Mouse (Mus musculus): ENCODE data around the gene Sptbn2.

The Sptbn2 gene

DNA sequence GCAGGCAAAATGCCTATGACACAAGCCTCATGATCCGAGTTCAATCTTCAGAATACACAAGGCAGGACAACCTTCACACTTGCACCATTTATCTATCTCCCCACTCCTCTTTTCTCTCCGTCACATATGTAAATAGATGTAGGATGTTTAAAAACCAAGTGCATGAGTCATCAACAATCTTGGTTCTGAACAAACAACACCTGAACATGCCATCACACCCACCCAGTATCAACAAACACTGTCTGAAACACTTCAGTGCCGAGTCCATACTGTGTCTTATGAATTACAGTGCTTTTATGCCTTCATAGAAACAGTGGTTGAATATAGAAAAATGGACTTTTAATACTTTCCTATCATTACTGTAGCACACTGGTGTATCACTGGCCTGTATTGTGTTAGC, 61.8 kb downstream of the Sptbn2 start:
- no peak for DNase-seq (ENCODE audit: low read depth in 1 of 2, low spot score in 2 of 2)

DNA sequence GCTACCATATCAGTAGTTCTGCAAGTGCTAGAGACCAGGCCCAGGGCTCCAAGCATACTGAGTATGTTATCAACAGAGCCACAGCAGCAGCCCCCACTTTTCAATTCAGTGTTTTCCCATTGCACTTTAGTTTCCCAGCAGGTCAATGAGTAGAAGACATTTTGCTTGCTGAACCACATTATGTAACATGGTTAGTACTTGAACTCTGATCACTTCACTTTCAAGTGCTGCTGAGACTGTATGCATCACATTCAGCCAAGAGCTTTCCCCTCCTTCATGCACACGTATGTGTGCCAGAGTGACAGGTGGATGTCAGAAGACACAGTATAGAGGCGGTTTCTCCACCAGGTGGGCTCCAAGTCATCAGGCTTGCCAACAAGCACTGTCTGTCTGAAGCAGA, 71.9 kb downstream of the Sptbn2 start:
- no peak for DNase-seq (ENCODE audit: low read depth in 1 of 2, low spot score in 2 of 2)

DNA sequence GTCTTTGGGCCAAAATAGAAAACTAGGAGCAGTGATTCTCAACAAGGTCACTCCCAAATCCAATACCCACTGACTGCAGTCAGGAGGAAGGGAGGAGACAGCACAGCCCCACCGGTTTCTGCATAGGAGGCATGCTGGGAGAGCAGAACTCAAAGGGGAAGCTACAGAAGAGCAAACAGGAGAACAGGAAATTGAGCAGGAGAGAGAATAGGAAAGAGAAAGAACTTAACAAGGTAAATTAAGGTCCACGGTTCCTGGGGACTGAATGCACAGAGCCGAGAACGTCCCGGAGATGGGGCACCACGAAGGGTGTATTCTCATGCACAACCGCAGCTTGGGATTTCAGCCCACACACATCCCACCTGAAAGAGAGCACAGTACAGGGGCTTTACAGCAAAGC, 74.2 kb downstream of the Sptbn2 start:
- no peak for DNase-seq (ENCODE audit: low read depth in 1 of 2, low spot score in 2 of 2)

DNA sequence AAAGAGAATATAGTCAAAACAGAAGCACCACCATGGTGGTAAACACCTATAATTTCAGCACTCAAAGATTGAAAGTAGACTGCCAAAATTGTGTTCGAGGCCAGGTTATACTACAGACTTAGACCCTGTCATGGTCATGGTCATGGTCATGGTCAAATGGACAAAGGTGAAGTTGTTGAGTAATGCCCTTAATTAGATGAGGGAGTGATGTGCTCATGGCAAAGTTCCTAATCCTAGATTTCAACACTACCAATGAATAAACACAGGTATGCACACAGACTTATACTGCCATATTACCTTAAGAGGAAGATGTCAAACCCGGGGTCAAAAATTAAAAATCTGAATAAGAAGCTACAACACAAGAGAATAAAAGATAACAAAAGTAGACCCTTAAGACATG, 75.3 kb downstream of the Sptbn2 start:
- no peak for DNase-seq (ENCODE audit: low read depth in 1 of 2, low spot score in 2 of 2)

DNA sequence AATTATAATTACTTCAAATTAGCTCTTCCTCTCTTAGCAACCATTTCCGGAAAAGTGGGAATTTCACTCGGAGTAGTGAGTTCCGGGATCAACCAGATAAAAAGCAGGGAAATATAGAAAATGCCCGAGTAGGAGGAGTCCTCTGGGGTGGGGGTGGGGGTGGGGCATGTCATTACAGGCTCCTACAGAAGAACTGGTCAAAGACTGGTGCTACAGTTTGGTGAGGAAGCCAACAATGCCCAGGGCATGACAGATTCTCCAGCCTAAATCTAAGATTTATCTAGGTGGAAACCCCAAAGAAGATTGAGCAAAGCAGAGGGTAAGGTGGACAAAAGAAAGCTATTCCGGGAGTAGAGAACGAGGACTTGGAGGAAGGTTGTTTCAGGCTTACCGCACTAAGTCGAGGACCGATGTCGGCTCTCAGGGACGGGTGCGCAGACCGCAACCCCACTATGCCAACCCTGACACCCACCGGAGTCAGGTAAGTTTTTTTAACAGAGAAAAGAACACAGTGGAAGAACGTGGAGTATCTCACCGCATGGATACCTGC, 82.4 kb downstream of the Sptbn2 start:
- DNase-seq (ENCODE audit: low read depth in 1 of 2, low spot score in 2 of 2) = no peak

DNA sequence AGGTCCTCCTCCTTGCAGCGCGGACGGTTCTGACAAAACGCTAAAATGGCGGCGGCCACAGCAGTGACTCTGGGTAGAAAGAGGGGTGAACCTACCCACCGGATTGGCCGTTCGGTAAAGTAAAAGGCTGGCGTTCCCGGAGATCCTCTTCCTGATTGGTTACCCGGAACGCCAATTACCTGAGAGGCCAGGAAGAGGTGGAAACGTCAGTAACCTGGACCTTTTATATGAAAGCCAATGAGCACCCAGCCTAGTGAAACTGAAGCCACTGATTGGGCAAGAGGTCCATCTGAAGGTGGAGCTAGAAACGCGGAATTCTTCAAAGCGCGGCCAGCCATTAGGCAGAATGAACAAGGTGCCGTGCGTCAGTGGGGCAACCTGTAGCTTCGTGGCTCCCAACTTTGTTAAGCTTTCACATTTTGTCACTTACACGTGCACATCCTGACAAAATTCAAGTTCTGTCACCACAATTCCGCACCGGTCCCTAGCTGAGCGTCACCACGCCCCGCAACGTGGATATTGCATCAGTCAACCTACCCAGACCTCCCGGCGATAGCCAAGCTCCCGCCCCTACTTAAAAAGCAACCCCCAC, 83.0 kb downstream of the Sptbn2 start, which contains the start of gene Rbm4:
TSS of gene Rbm4 (minus strand) at position 71 of the 592 bp plus-strand sequence.
- peak; percentile 90 to 93 for DNase-seq (ENCODE audit: low read depth in 1 of 2, low spot score in 2 of 2)

DNA sequence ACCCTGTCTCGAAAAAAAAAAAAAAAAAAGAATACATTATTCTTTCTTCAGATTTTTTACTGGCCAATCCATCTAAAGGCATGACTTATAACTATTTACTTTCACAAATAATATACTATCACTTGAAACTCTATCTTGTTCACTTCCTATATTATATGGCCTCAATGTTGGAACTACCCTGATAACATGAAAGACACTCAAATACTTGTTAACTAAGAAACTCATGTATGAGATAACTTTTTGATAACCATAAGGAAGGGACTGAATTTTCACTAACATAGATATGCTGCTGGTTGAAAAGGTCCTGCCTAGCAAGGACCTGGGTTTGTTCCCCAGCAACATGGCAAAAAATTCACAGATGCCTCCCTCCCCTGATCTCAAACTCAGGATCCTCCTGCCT, 85.0 kb downstream of the Sptbn2 start:
- DNase-seq (ENCODE audit: low read depth in 1 of 2, low spot score in 2 of 2) = no peak

DNA sequence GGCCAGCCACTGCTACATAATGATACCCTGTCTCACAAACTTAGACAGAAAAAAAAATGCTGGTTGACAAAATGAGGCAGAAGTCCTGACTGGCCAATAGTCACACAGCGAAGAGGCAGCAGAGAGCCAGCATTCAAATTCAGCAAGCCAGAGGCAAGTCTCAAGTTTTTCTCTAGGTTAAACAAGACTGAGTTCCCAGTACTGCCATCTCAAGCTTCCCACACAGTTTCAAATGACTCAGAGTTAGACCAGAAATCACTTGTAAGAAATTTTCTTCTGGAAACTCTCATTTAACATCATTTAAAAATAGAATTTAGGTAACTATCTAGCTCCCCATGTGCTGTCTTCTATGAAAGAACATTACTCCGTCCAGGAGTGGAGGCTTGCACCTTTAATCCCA, 86.9 kb downstream of the Sptbn2 start:
- DNase-seq (ENCODE audit: low read depth in 1 of 2, low spot score in 2 of 2) = no peak

DNA sequence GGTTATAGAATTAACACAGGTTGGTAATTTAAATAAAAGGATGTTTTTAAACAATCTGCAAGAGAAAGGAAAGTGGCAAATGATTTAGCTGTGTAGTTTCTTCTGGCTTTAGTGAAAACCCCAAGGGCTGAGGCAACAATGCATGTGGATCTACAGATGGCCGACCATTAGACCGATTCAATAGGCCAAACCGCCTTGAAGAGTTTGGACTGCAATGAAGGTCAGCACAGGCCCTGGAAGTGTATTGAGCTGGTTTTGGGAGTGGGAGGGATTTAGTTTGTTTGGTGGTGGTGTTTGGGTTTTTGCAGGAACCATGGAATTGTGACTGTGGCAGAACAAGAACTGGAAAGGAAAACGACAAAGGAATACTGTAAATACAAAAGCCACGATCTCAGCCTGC, 88.1 kb downstream of the Sptbn2 start:
- DNase-seq (ENCODE audit: low read depth in 1 of 2, low spot score in 2 of 2) = no peak

All from monocyte, adult 2 months (primary cell).